Mouse (Mus musculus): ENCODE results near the gene Rnf187. TPM values are rescaled to one million over a fixed set of nuclear protein-coding genes. Genes with fewer than 3 reads are reported as not detected.

Gene Rnf187
- polyA plus RNA-seq, 1 experiment from 2014 or later: 113 TPM

DNA sequence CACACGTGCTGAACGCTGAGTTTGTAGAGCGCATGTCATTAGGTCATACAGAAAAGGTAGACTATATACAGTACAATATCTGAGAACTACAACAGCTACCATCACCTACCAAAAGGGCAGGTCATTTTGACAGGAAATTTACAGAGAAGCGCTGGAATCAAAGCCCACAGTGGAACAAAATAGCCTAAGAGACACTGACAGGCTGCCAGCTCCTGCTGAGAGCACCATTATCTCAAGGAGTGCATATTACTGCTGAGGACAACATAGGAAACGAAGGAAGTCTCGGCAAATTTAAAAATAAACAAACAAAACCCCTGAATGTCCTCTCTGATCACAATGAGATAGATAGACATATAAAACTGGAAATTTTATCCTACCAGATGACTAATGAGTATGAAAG, 41.2 kb downstream of the Rnf187 start:
- Histone ChIP-seq H3K4me3 (replicated peaks; ENCODE audit: low read length) (no peak overlapping the region), H3K4me1 (ENCODE audit: control insufficient read depth, insufficient read depth, low read length) (peaks cover under 1% of the 10 kb centered on the region; the same call in 1 of the 2 replicates), H3K9ac (ENCODE audit: low read length) (no peak overlapping the region), H3K27ac (ENCODE audit: low read length) (no peak overlapping the region), H3K36me3 (ENCODE audit: control insufficient read depth, insufficient read depth, low read length) (peaks cover 4% of the 10 kb centered on the region; the same call in 1 of the 2 replicates), H3K27me3 (ENCODE audit: control insufficient read depth, insufficient read depth, low read length) (no peaks in the 10 kb centered on the region), H3K4me2 (ENCODE audit: low read depth, low read length) (no peak overlapping the region), H3K9me3 (replicated peaks; ENCODE audit: control insufficient read depth, low read length) (no peaks in the 10 kb centered on the region)
- WGBS: 83% methylated on average over 6 of the region's 6 CpGs
- ATAC-seq (ENCODE audit: insufficient read depth, low FRiP score): no peak

DNA sequence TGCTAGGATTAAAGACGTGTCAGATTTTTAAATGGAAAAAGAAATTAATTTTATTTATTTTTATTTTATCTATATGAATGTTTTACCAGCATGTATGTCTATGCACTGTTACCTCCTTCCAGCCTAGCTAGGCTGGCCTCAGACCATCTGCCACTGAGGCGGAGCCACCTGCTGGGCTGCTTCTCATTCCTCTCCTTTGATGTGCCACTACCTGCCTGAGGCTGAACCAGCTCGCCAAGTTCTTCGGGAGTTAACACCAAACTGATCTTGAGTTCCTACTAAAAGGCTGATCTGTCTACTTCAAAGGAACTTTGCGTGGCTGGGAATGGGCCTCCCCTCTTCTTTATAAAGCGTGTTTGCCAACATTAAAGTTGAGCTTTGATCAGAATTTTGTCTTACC, 44.3 kb downstream of the Rnf187 start:
- no peak overlapping the region for H3K27ac ChIP-seq (ENCODE audit: low read length)
- no peak overlapping the region for H3K9ac ChIP-seq (ENCODE audit: low read length)
- no peaks in the 10 kb centered on the region for H3K4me1 ChIP-seq (ENCODE audit: control insufficient read depth, insufficient read depth, low read length)
- no peaks in the 10 kb centered on the region for H3K9me3 ChIP-seq (replicated peaks; ENCODE audit: control insufficient read depth, low read length)
- no peaks in the 10 kb centered on the region for H3K27me3 ChIP-seq (ENCODE audit: control insufficient read depth, insufficient read depth, low read length)
- no peak overlapping the region for H3K4me2 ChIP-seq (ENCODE audit: low read depth, low read length)
- no peak overlapping the region for H3K4me3 ChIP-seq (replicated peaks; ENCODE audit: low read length)
- 71% methylated on average over 6 of the region's 6 CpGs for WGBS
- no peak for ATAC-seq (ENCODE audit: insufficient read depth, low FRiP score)
- peaks cover 23% of the 10 kb centered on the region for H3K36me3 ChIP-seq (ENCODE audit: control insufficient read depth, insufficient read depth, low read length)

- Histone ChIP-seq H3K4me1 (ENCODE audit: control insufficient read depth, insufficient read depth, low read length) (no peaks in the 10 kb centered on the region), H3K4me2 (ENCODE audit: low read depth, low read length) (no peak overlapping the region), H3K27ac (ENCODE audit: low read length) (no peak overlapping the region), H3K4me3 (replicated peaks; ENCODE audit: low read length) (no peak overlapping the region), H3K9me3 (replicated peaks; ENCODE audit: control insufficient read depth, low read length) (no peaks in the 10 kb centered on the region), H3K27me3 (ENCODE audit: control insufficient read depth, insufficient read depth, low read length) (no peaks in the 10 kb centered on the region), H3K9ac (ENCODE audit: low read length) (no peak overlapping the region), H3K36me3 (ENCODE audit: control insufficient read depth, insufficient read depth, low read length) (peaks cover 27% of the 10 kb centered on the region)
- 89% methylated on average over 10 of the region's 10 CpGs for WGBS
- no peak for ATAC-seq (ENCODE audit: insufficient read depth, low FRiP score)
These were observed 48.2 kb downstream of the Rnf187 start for GRCm38 (mm10) chr11:58890511-58890910.

- Histone ChIP-seq H3K4me2 (ENCODE audit: low read depth, low read length) (no peak overlapping the region), H3K36me3 (ENCODE audit: control insufficient read depth, insufficient read depth, low read length) (0 out of 2 replicates have a peak, but pooled peaks cover 3% of the 10 kb centered on the region), H3K9me3 (replicated peaks; ENCODE audit: control insufficient read depth, low read length) (no peaks in the 10 kb centered on the region), H3K27ac (ENCODE audit: low read length) (no peak overlapping the region), H3K4me3 (replicated peaks; ENCODE audit: low read length) (no peak overlapping the region), H3K27me3 (ENCODE audit: control insufficient read depth, insufficient read depth, low read length) (no peaks in the 10 kb centered on the region), H3K4me1 (ENCODE audit: control insufficient read depth, insufficient read depth, low read length) (no peaks in the 10 kb centered on the region), H3K9ac (ENCODE audit: low read length) (no peak overlapping the region)
- no peak for ATAC-seq (ENCODE audit: insufficient read depth, low FRiP score)
- WGBS: 77% methylated on average over 8 of the region's 8 CpGs
These were observed 55.0 kb downstream of the Rnf187 start for GRCm38 (mm10) chr11:58883756-58884155.

Small RNA genes within 50 kb of the gene (microRNA-seq; reads per million reads assigned to microRNA genes)
- not detected for gene Gm44313

Other genes starting within 250 kb of the Rnf187 start
- not detected in 2 replicates for gene Olfr319, start 239.8 kb downstream of the Rnf187 start, polyA plus RNA-seq (2015; fragmentation: Nextera tagmentation; extraction: Ambion mirVana)
- gene Olfr318, start 214.9 kb downstream of the Rnf187 start, polyA plus RNA-seq (2015; fragmentation: Nextera tagmentation; extraction: Ambion mirVana): not detected in 2 replicates
- gene Olfr317, start 199.7 kb downstream of the Rnf187 start, polyA plus RNA-seq (2015; fragmentation: Nextera tagmentation; extraction: Ambion mirVana): not detected in 2 replicates
- gene Olfr316, start 186.2 kb downstream of the Rnf187 start, polyA plus RNA-seq (2015; fragmentation: Nextera tagmentation; extraction: Ambion mirVana): not detected in 2 replicates
- not detected in 2 replicates for gene Olfr315, start 165.7 kb downstream of the Rnf187 start, polyA plus RNA-seq (2015; fragmentation: Nextera tagmentation; extraction: Ambion mirVana)
- not detected in 2 replicates for gene Olfr314, start 156.0 kb downstream of the Rnf187 start, polyA plus RNA-seq (2015; fragmentation: Nextera tagmentation; extraction: Ambion mirVana)
- gene Fam183b, start 137.0 kb downstream of the Rnf187 start, polyA plus RNA-seq (2015; fragmentation: Nextera tagmentation; extraction: Ambion mirVana): 5.2 and 5.4 TPM in 2 replicates
- not detected in 2 replicates for gene Olfr313, start 123.9 kb downstream of the Rnf187 start, polyA plus RNA-seq (2015; fragmentation: Nextera tagmentation; extraction: Ambion mirVana)
- not detected in 2 replicates for gene Olfr312, start 109.7 kb downstream of the Rnf187 start, polyA plus RNA-seq (2015; fragmentation: Nextera tagmentation; extraction: Ambion mirVana)
- not detected in 2 replicates for gene Olfr311, start 99.7 kb downstream of the Rnf187 start, polyA plus RNA-seq (2015; fragmentation: Nextera tagmentation; extraction: Ambion mirVana)
- gene Gm12258, start 91.8 kb downstream of the Rnf187 start, polyA plus RNA-seq (2015; fragmentation: Nextera tagmentation; extraction: Ambion mirVana): 9.5 TPM in 2 replicates
- 5.9 and 7.7 TPM in 2 replicates for gene 2810021J22Rik, start 71.7 kb downstream of the Rnf187 start, polyA plus RNA-seq (2015; fragmentation: Nextera tagmentation; extraction: Ambion mirVana)
- 4.7 and 5.4 TPM in 2 replicates for gene Zfp39, start 34.7 kb downstream of the Rnf187 start, polyA plus RNA-seq (2015; fragmentation: Nextera tagmentation; extraction: Ambion mirVana)
- gene Btnl10, start 21.0 kb downstream of the Rnf187 start, polyA plus RNA-seq (2015; fragmentation: Nextera tagmentation; extraction: Ambion mirVana): 0.72 and 0.80 TPM in 2 replicates
- 44.0 and 50.7 TPM in 2 replicates for gene Hist3h2ba, start 10.0 kb upstream of the Rnf187 start, polyA plus RNA-seq (2015; fragmentation: Nextera tagmentation; extraction: Ambion mirVana)
- gene Hist3h2a, start 15.8 kb upstream of the Rnf187 start, polyA plus RNA-seq (2015; fragmentation: Nextera tagmentation; extraction: Ambion mirVana): 28.1 and 33.0 TPM in 2 replicates
- gene Trim17, start 15.8 kb upstream of the Rnf187 start, polyA plus RNA-seq (2015; fragmentation: Nextera tagmentation; extraction: Ambion mirVana): 0.17 and 0.27 TPM in 2 replicates
- 20.5 and 20.8 TPM in 2 replicates for gene Trim11, start 39.2 kb upstream of the Rnf187 start, polyA plus RNA-seq (2015; fragmentation: Nextera tagmentation; extraction: Ambion mirVana)
- gene Obscn, start 197.5 kb upstream of the Rnf187 start, polyA plus RNA-seq (2015; fragmentation: Nextera tagmentation; extraction: Ambion mirVana): 0.69 and 1.7 TPM in 2 replicates
- 7.0 and 9.3 TPM in 2 replicates for gene Iba57, start 224.8 kb upstream of the Rnf187 start, polyA plus RNA-seq (2015; fragmentation: Nextera tagmentation; extraction: Ambion mirVana)
- 0.62 and 0.64 TPM in 2 replicates for gene Gjc2, start 244.3 kb upstream of the Rnf187 start, polyA plus RNA-seq (2015; fragmentation: Nextera tagmentation; extraction: Ambion mirVana)